Mouse (Mus musculus) E14TG2a.4 (cell line): ENCODE measurements around the gene Ndufa8.

Experiments used
- CTCF ChIP-seq: conservative IDR thresholded peaks from 2 replicates; pipeline ENCODE4 v1.5.1; 2014; ENCODE audit warnings: low read length
- NANOG ChIP-seq: IDR thresholded peaks from 2 replicates; pipeline ENCODE4 v1.6.1; 2014; ENCODE audit warnings: borderline replicate concordance, low read length, mixed read lengths
- POU5F1 ChIP-seq: IDR thresholded peaks from 2 replicates; pipeline ENCODE4 v1.6.1; 2014; ENCODE audit warnings: low read length, borderline replicate concordance

DNA sequence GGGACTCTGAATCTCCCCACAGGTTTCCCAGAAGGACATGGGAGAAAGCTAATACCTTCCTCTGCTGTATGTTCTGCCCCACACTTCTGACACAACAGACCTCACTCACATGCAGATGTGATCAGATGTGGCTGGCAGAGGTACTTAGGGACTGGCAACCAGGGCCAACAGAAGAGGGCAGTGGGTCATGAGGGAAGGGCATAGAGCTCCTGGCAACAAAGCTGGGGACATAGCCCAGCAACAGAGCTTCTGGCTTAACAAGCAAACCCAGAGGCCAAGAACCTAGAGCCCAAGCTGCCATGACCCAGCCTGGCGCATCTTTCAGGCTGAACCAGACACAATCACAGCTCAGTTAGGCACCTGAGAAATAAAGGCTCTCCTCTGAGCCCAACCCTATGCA is 35.8 kb upstream of the Ndufa8 start:
- TF ChIP-seq CTCF, result no peak
- no peak for TF ChIP-seq POU5F1
- TF ChIP-seq NANOG, result no peak
